Mouse (Mus musculus): ENCODE measurements around the gene Foxs1. TPM values are rescaled to one million over a fixed set of nuclear protein-coding genes. Genes with fewer than 3 reads are reported as not detected.

Gene Foxs1
- polyA plus RNA-seq, 1 experiment from 2014 or later, result 1.6 TPM

GRCm38 (mm10) chr2:152887230-152887629 lies 45.8 kb downstream of the Foxs1 start:
- ATAC-seq (ENCODE audit: low FRiP score), result no peak
- Histone ChIP-seq H3K27ac (no peak overlapping the region), H3K4me1 (no peaks in the 10 kb centered on the region), H3K4me2 (no peak overlapping the region), H3K9ac (no peak overlapping the region), H3K9me3 (no peaks in the 10 kb centered on the region), H3K36me3 (replicated peaks) (peaks cover 87% of the 10 kb centered on the region), H3K27me3 (no peaks in the 10 kb centered on the region), H3K4me3 (replicated peaks) (no peak overlapping the region)
- 89% methylated on average over 3 of the region's 3 CpGs for WGBS

GRCm38 (mm10) chr2:152884101-152884645 lies 48.8 kb downstream of the Foxs1 start:
- Histone ChIP-seq H3K4me2 (no peak overlapping the region), H3K27me3 (no peaks in the 10 kb centered on the region), H3K4me1 (no peaks in the 10 kb centered on the region), H3K36me3 (replicated peaks) (peaks cover 89% of the 10 kb centered on the region), H3K4me3 (replicated peaks) (no peak overlapping the region), H3K9me3 (no peaks in the 10 kb centered on the region), H3K9ac (no peak overlapping the region), H3K27ac (no peak overlapping the region)
- ATAC-seq (ENCODE audit: low FRiP score), result no peak
- WGBS, result 94% methylated on average over 6 of the region's 6 CpGs

Other genes starting within 250 kb of the Foxs1 start
- 39.5 and 41.2 TPM in 2 replicates for gene Mcts2, start 246.2 kb downstream of the Foxs1 start, polyA plus RNA-seq (2016; fragmentation: Nextera tagmentation; extraction: Ambion mirVana)
- 37.9 and 48.5 TPM in 2 replicates for gene Id1, start 197.0 kb downstream of the Foxs1 start, polyA plus RNA-seq (2016; fragmentation: Nextera tagmentation; extraction: Ambion mirVana)
- gene Cox4i2, start 179.0 kb downstream of the Foxs1 start, polyA plus RNA-seq (2016; fragmentation: Nextera tagmentation; extraction: Ambion mirVana), result 3.1 and 3.6 TPM in 2 replicates
- gene Bcl2l1, start 101.5 kb downstream of the Foxs1 start, polyA plus RNA-seq (2016; fragmentation: Nextera tagmentation; extraction: Ambion mirVana), result 159 and 164 TPM in 2 replicates
- gene Tpx2, start 85.2 kb downstream of the Foxs1 start, polyA plus RNA-seq (2016; fragmentation: Nextera tagmentation; extraction: Ambion mirVana), result 133 and 156 TPM in 2 replicates
- not detected in 2 replicates for gene Mylk2, start 21.9 kb downstream of the Foxs1 start, polyA plus RNA-seq (2016; fragmentation: Nextera tagmentation; extraction: Ambion mirVana)
- 0.91 and 1.5 TPM in 2 replicates for gene Dusp15, start 18.5 kb upstream of the Foxs1 start, polyA plus RNA-seq (2016; fragmentation: Nextera tagmentation; extraction: Ambion mirVana)
- gene Ttll9, start 29.3 kb upstream of the Foxs1 start, polyA plus RNA-seq (2016; fragmentation: Nextera tagmentation; extraction: Ambion mirVana), result 1.2 TPM in 2 replicates
- 109 and 119 TPM in 2 replicates for gene Pdrg1, start 82.2 kb upstream of the Foxs1 start, polyA plus RNA-seq (2016; fragmentation: Nextera tagmentation; extraction: Ambion mirVana)
- 0.95 and 1.2 TPM in 2 replicates for gene Xkr7, start 98.6 kb upstream of the Foxs1 start, polyA plus RNA-seq (2016; fragmentation: Nextera tagmentation; extraction: Ambion mirVana)
- 1.4 and 1.7 TPM in 2 replicates for gene Ccm2l, start 132.7 kb upstream of the Foxs1 start, polyA plus RNA-seq (2016; fragmentation: Nextera tagmentation; extraction: Ambion mirVana)
- 1.3 and 1.5 TPM in 2 replicates for gene Hck, start 175.3 kb upstream of the Foxs1 start, polyA plus RNA-seq (2016; fragmentation: Nextera tagmentation; extraction: Ambion mirVana)
- gene Tm9sf4, start 228.1 kb upstream of the Foxs1 start, polyA plus RNA-seq (2016; fragmentation: Nextera tagmentation; extraction: Ambion mirVana), result 72.0 and 80.2 TPM in 2 replicates

All from forebrain, embryonic 12.5 days (tissue).